Mouse (Mus musculus): ENCODE data around the gene Cd320.

GRCm38 (mm10) chr17:33817969-33818643 is 24.8 kb upstream of the Cd320 start:
- no peak for TF ChIP-seq CTCF (conservative IDR thresholded peaks at IDR 0.05; ENCODE audit: low read length)
- no peak for TF ChIP-seq POU5F1 (IDR thresholded peaks at IDR 0.05; ENCODE audit: borderline replicate concordance, low read length)
- no peak for TF ChIP-seq NANOG (IDR thresholded peaks at IDR 0.05; ENCODE audit: borderline replicate concordance, low read length)
